Mouse (Mus musculus) gastrocnemius, postnatal 14 days (tissue): ENCODE measurements around the gene Ugt1a7c. TPM values are rescaled to one million over a fixed set of nuclear protein-coding genes. Genes with fewer than 3 reads are reported as not detected.
"Not testable (repeated sequence)": the region's sequence is repeated elsewhere in the genome, so short reads cannot be mapped to it uniquely, and the experiment has no call there.

Source experiments
- DNase-seq: peaks from one replicate; pipeline ENCODE4 v3.0.0; 2021; ENCODE audit warnings: mixed read lengths
- intact Hi-C: fragments of 180-260 bp; cut with DNase I; formaldehyde crosslinking; loops from one replicate; pipeline ENCODE4 v1.15.1; 2025; ENCODE audit warnings: low total_unique reads
- total RNA-seq, 2 experiments: library from RNA; stranded (reverse); gene quantifications; 2 replicates each; pipeline ENCODE4 v1.2.3; 2021

Gene Ugt1a7c
- total RNA-seq, 2 experiments from 2014 or later, result 0.60 to 0.94 TPM

DNA sequence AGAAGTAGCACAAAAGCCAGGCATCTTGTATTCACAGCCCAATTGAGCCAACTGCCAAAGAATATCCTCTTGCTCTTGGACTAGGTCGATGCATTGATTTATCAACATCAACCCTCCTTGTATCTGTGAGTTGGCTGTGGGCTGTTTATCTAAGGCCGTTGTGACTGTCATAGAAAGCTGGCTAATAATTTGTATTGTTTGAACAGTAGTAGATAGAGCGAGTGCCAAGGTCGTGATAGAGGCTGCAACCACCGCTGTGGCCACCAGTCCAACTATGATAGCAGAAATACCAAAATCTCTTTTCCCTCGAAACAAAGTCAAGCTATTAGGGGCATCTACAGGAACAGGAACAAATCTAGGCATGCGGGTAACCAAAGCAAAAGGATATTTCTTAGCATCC, 77.3 kb downstream of the Ugt1a7c start:
- DNase-seq, intact Hi-C loops: not testable (repeated sequence)

DNA sequence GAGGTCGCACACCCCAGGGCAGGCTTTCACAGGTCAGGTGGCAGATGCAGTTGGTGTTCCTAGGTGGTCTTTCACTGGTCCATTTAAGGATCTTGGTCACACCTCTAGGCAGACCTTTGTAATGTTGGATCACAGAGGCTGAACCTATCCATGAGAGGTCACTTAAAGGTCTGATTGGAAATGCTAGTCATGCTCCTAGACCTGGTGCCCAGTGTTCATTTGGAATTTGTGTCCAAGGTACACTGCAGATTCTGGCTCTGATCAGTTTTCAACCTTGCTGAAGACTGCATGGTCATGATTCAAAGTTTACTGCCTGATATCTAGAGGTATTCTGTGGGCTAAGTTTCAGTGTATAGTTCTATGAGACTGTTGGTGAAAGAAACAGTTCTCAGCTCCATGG, 84.8 kb downstream of the Ugt1a7c start:
- no peak for DNase-seq
- intact Hi-C loops, result no loop called here

DNA sequence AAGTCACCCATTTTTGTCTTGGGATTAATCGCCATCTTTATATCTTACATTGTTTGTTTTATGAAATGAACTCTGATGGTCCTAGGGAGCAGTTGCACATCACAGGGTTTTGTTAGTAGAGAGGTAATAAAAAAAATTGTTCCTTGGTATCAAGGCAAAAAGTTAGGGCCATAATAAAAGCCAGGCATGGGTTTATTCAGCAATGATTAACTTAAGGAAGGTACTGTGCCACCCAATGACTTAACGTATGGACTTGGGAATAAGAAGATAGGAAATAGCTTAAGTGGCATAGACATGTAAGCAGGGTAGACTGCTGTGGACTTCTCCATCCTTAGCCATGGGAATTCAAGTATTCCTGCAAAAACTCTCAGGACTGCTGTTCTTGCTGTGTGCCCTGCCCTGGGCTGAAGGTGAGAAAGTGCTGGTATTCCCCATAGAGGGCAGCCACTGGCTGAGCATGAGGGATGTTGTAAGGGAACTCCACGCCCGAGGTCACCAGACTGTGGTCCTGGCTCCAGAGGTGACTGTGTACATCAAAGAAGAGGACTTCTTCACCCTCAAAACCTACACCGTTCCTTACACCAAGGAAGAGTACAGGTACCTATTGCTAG, 91.6 kb downstream of the Ugt1a7c start:
- intact Hi-C loops, result no loop called here
- no peak for DNase-seq

DNA sequence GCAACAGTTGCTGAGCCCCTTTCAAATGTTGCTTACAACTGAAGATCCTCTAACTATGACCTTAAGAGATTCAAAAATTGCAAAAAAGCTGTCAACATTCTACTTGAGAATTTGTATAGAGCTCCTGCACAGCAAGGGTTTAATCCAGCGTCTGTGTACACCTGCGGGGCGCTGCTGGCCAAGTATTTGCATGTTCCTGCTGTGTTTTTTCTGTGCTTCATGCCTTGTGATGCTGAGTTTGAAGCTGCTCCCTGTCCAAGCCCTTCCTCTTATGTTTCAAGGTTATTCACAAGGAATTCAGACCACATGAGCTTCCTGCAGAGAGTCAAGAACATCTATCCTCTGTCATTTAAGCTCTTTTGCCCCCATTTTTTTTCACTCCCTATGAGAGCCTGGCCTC, 97.3 kb downstream of the Ugt1a7c start:
- intact Hi-C loops, result no loop called here
- DNase-seq, result no peak

DNA sequence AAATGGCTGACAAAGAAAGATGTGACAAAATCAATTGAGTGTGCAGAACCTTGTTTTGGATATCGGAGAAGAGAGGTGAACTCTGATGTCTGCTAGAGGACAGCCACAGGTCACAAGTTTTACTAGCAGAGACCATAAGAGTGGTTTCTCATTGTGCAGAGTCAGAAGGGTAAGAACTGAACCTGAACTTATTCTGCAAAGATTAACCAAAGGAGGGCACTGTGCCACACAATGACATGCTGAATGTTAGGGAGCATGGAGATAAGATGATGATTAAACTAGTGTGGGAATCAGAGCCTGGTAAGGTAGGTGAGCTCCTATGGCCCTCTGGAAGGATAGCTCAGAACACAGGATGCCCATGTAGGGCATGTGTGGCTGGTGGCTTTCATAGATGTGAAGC, 100.8 kb downstream of the Ugt1a7c start:
- no peak for DNase-seq
- intact Hi-C loops, result no loop called here

DNA sequence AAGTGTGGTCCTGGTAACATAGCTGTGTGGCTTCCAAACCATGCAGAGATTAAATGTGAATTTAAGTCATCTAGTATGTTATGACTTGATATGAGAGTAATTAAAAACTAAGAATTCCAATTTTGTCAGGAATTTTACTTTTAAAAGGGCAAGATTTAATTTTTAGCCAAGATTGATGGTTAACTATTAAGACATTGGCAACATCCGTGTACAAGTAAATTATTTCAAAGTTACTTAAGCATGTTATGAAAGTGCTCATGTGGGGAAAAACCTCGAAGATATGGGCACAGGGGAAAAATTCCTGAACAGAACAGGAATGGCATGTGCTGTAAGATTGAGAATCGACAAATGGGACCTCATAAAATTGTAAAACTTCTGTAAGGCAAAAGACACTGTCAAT, 102.6 kb downstream of the Ugt1a7c start:
- no peak for DNase-seq
- intact Hi-C loops, result no loop called here

DNA sequence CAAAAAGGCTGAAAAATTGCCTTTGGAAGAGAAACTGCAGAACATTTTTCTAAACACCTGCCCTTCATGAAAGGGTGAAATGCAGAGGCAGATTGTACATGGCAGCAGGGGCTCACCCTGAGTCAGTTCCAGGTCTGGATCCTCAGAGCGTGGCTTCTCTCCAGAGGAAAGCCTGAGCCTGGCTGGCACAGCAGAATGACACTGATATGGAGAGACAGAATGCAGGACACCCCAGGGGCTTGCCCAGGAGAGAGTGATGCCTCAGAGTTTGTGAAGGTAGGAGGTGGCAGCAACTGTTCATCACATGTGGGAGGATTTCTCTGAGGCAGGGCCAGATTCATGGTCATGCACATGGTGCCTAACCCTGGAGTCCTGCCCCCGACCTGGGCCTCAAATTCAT, 105.1 kb downstream of the Ugt1a7c start:
- DNase-seq, result no peak

DNA sequence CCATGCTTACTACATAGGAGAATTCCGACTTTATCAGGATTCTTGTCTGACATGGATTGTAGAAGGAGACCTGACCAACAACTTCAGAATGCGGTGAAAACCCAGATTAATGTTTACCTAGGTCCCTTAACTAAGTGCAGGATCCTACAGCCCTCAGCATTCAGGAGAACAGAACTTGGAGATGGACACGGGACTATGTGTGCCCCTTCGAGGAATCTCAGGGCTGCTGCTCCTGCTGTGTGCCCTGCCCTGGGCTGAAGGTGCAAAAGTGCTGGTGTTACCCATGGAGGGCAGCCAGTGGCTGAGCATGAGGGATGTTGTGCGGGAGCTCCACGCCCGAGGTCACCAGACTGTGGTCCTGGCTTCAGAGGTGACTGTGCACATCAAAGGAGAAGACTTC, 105.6 kb downstream of the Ugt1a7c start, which contains the start of gene Ugt1a2:
TSS of gene Ugt1a2 (plus strand) at position 146 of the 400 bp plus-strand sequence.
- intact Hi-C loops, result no loop called here
- DNase-seq, result no peak

More for the DNA sequence above, 105.1 kb downstream of the Ugt1a7c start:
- intact Hi-C loops, result no loop called here

DNA sequence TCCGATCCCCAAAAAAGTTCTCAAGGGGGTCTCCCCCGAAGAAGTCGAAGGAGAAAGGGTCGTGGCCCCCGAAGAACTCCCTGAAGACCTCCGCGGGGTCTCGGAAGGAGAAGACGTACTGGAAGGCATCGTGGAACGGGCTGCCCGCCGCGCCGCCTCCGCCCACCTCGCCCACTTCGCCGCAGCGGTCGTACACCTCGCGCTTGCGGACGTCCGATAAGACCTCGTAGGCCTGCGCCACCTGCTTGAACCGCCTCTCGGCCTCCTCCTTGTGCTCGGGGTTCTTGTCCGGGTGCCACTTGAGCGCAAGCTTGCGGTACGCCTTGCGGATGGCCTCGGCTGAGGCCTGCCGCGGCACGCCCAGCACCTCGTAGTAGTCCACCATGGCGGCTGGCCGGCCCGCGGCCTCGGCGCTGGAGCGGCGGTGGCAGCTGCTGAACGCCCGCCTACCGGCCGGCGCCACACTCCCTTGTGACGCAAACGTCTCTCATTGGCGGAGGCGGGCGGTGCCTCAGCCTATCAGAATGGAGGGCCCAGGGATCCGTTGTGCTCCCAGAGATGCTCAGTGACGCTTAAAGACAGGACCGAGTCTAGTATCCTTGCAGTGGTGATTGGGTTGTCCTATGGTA, 110.5 kb downstream of the Ugt1a7c start, which contains the start of gene Dnajb3:
TSS of gene Dnajb3 (minus strand) at position 489 of the 629 bp plus-strand sequence.
- peak; percentile 79 for DNase-seq
- intact Hi-C loops, result no loop called here

DNA sequence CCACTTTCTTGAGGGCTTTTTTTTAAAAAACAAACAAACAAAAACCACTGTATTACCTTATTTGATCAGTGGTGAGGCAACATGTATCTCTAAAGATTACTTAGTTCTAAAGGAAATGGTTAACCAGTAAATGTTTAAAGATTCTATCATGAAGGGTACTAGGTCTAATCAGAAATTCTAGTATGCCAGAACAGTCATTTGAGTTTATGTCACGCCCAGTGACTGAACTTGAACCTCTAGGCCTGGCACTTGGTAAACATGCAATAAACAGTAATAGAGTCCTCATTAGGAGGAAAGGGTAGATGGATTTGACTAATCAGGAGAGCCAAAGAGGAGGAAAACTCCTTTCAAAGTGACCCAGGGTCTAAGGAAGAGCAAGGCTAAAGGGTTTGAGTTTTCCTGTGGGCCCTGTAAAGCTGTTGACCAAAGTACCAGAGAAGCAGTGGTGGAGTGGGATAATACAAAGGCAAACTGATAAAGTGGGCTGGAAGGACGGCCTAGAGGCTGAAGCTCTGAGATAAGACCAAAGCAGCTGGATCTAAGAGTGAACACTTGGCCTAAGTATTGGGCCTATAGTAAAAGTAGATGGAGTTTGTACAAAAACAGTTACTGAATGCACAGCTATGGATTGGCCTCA, 112.1 kb downstream of the Ugt1a7c start:
- no peak for DNase-seq
- intact Hi-C loops, result no loop called here

DNA sequence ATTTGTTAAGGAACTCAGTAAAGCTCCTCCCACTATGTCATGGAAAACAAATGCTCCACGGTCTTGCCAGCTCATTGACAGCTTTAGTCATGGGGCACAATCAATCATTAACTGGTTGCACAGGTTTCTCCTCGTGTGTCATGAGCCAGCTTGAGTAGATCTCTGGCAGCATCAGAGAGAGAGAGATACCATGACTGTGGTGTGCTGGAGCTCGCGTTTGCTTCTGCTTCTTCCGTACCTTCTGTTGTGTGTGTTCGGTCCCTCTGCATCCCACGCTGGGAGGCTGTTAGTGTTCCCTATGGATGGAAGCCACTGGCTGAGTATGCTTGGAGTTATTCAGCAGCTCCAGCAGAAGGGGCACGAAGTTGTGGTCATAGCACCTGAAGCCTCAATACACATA, 117.0 kb downstream of the Ugt1a7c start, which contains the start of gene Ugt1a1:
TSS of gene Ugt1a1 (plus strand) at position 148 of the 400 bp plus-strand sequence.
- no peak for DNase-seq
- intact Hi-C loops, result no loop called here

DNA sequence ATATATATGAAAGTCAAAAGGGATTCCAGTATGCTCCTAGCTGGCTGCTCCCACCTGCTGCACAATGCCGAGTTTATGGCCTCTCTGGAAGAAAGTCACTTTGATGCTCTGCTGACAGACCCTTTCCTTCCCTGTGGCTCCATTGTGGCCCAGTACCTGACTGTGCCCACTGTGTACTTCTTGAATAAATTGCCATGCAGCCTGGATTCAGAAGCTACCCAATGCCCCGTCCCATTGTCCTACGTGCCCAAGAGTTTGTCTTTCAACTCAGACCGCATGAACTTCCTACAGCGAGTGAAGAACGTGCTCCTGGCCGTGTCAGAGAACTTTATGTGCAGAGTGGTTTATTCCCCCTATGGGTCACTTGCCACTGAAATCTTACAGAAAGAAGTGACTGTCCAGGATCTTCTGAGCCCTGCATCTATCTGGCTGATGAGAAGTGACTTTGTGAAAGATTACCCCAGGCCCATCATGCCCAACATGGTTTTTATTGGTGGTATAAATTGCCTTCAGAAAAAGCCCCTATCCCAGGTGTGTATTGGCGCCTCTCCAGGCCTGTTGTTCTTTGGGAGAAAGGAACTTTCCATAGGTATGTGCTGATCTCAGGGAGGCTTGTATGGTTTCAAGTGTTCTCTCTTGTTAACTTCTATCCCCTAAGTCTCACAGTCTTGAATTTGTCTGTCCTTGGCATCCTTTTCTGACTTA, 117.6 kb downstream of the Ugt1a7c start:
- DNase-seq, result no peak
- intact Hi-C loops, result no loop called here

DNA sequence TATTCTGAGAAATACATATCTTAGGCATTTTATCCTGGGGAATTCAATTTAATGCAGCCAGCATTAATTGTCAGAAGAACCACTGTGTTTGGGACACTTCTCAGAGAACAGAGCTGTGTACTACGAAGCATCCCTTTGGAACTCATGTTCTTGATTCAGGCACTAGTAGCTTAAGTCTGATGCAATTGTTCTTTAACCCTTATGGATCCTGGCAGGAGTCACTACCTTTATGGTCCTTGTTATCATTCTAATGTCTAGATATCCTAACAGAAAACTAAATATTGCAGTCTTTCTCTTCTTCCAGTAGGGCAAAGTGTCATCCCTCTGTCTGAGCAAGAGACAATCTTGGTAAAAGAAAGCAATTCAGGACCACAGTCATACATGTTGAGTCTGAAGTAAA, 118.2 kb downstream of the Ugt1a7c start:
- intact Hi-C loops, result no loop called here
- DNase-seq, result no peak

DNA sequence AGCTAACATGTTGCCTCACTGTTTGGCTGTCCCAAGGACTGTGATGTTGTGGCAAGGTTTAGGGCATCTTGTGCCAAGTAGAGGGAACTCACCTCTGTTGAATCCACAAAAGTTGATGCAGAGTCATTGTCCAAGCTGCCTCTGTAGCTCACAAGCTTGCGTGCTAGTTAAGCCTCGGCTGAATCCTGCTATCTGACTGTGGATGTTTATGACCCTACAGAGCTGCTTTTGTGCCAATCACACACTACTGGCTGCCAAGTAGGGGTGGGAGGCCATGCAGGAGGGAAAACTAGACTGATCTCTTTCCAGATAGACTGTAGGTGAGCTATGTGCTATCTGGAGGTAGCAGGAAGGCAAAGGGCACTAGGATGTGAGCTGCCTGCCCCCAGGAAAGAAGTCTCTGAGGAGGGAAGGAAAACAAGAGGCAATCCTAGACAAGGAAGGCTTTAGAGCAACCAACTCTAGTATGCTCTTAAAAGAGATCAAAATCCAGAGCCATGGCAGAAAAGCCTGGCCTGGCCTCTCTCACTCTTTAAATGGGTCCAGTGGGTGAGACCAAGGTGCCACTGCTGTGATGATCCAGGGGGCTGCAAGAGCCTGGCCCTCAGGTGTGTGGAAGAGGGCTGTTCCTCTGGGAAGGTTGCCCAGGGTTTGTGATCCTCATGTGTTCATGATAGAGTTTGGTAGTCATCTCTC, 119.1 kb downstream of the Ugt1a7c start:
- intact Hi-C loops, result no loop called here
- DNase-seq, result no peak

DNA sequence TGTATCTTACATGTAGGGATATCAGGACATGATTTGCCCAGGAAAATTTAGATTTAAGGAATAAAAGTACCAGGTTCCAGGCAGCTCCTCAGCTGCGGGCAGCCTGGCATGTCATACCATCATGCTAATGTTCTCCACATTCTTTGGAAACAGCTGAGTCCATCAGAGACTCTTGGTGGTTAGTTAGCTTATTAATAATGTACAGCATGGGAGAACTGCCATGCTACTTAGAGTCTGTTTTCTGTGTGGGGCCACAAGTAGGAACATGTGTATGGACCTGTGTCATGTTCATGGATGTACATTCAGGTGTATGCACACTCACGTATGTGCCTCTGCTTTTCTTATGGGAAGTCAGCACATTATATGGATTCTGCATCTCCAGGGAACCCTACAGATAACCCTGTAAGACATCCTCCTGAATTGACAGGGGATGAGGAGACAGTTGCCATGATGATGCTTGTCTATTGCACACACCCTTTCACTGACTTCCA, 119.6 kb downstream of the Ugt1a7c start:
- no peak for DNase-seq

DNA sequence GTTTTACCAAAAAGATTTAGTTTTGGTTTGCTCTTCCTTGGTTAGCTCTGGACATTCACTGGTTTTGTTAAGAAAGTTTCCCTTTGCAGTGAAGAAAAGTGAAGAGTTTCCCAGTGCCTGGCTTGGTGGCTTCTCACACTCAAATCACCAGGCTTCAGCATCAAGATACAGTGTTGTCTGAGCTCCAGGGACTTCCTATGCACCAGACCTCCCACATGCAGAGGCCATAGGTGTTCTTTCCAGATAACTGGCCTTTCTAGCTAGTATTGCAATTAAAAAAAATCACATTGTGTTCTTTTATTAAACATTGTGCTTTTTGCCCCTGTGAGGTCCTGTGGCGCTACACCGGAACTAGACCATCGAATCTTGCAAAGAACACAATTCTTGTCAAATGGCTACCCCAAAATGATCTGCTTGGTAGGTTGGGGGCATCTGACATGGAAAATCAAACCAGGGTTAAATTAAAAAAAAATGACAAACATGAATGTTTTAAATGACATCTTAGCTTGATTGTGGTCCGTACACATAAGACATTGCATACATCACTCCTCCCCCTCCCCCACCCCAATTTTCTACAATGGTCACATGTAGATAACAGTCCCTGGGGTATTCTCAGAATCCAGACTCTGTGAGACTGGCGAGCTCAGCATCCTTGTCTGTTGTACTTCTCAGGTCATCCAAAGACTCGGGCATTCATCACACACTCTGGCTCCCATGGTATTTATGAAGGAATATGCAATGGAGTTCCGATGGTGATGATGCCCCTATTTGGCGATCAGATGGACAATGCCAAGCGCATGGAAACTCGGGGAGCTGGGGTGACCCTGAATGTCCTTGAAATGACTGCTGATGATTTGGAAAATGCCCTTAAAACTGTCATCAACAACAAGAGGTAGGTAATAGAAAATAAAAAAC, 120.9 kb downstream of the Ugt1a7c start:
- DNase-seq, result no peak
- intact Hi-C loops, result no loop called here

More for the DNA sequence above, 119.6 kb downstream of the Ugt1a7c start:
- intact Hi-C loops, result no loop called here

DNA sequence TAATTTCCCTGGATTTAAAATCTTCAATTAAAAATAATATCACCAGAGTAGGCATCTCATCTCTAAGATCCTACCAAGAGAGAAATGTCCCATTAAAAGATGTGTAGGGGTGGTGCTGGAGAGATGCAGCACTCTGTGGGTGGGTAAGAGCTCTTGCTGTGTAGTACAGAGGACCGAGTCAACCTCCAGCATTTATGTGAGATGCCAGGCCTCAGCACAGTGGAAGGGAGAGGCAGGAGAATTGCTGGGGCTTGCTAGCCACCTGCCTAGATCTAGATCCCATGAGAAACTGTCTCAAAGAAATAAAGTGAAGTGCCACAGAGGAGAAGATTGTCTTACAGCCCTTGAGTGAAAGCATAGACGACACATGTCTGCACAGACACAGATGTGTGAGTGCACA, 121.7 kb downstream of the Ugt1a7c start:
- intact Hi-C loops, result no loop called here
- DNase-seq, result no peak

DNA sequence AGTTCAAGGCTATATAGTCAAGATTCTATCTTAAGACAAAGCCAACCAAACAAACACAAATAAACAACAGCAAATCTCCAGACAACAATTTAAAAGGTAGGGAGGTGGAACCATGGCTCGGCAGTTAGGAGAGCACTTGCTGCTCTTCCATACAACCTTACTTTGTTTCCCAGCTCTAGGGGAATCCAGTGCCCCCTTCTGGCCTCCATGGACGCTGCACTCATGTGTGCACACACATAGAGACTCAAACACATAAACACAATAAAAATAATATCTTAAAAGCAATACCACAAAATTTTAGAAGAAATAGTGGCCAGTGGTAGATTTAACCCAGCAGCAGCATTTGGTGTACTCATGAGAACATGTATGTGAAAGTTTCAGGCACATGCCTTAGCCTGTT, 122.3 kb downstream of the Ugt1a7c start:
- intact Hi-C loops, result no loop called here
- DNase-seq, result no peak

DNA sequence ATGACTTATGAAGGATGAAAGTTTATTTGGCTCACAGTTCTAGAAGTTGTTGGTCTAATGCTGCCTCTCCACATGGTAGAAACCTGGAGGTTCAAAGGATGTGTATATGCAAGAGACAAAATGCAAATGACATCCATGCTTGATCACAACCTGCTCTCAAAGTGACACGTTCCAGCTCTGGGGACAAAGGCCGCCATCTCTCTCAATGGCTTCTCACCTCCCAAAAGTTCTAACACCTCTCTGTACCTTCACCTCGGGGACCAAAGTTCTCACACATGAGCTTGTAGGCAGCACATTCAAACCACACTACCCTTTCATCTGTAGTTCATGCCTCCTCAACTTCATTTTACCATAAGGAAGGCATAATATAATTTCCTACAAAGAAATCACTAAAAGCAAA, 122.7 kb downstream of the Ugt1a7c start:
- intact Hi-C loops, result no loop called here
- DNase-seq, result no peak
